Mouse (Mus musculus) lung, postnatal 10 days (tissue): ENCODE results near the gene Gltpd2.
"Not testable (repeated sequence)": the region's sequence is repeated elsewhere in the genome, so short reads cannot be mapped to it uniquely, and the experiment has no call there.

ENCODE experiments used
- DNase-seq: peaks from one replicate; pipeline ENCODE4 v3.0.0; 2021

The Gltpd2 gene

DNA sequence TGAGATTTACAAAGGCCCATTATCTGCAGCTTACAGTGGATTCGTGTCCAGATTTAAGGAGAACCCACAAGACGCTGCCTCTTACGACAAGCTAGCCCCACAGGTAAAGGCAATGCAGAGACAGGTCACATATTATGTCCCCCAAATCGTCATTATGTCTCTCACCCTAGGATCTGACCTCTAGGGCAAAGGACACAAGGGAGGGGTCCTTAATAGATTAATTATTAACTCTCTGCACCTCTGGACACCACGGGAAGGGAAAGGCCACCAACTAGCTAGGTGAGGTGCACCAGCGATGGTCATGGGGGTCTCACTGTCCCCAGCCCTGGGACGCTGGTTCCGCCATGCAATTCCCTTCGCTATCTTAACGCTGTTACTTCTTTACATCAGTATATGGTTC, at the start of gene Gltpd2:
Gene Gltpd2 (plus strand): TSS at position 274 of the 400 bp plus-strand sequence.
- DNase-seq = no peak

DNA sequence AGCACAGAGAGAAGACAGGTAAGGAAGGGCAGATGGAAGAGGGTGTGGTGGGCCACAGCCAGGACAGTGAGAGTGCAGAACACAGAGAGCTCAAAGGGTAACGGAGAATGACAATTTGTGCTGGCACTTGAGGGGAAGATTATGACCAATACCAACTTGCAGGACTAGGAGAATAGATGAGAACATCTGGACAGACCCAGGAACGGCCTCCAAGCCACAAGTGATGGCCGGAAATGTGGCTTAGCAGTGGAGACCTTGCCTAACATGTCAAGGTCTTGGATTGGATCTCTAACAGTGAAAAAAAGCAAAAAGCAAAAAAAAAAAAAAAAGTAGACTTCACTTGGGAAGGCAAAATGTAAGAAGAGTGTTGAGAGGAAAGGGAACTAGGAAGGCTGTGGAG, 49.2 kb upstream of the Gltpd2 start:
- no peak for DNase-seq

DNA sequence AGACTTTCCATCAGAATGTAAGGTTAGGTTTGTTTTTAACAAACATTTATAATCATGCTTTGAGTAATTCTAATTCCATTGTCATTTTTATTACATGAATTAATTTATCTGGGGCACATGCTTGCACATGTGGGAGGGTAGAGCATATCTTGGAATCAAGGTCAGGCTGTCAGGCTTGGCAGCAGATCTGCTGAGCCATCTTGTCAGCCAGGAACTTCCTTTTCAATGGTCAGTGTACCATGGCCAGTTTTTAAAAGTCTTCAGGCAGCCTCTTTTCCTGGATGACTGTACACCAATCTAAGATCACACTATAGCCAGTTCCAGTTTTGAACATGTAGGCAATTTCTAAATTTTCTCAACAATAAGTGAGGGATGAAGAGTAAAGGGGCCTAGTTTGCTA, 46.3 kb upstream of the Gltpd2 start:
- DNase-seq = no peak

DNA sequence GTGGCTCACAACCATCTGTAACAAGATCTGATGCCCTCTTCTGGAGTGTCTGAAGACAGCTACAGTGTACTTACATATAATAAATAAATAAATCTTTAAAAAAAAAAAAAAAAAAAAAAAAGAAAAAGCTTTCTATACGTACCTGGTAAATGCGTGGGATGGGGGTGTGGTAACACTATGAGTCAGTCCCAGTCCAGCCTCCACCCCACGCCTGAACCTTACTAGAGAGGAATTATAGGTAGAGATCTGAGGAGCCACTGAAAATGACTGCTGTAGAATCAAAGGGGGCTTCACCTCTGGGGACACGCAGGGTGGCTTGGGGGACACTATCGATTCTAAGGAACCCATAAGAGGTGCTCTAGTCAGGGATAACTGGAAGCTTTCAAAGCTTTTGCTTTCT, 45.7 kb upstream of the Gltpd2 start:
- DNase-seq = not testable (repeated sequence)

DNA sequence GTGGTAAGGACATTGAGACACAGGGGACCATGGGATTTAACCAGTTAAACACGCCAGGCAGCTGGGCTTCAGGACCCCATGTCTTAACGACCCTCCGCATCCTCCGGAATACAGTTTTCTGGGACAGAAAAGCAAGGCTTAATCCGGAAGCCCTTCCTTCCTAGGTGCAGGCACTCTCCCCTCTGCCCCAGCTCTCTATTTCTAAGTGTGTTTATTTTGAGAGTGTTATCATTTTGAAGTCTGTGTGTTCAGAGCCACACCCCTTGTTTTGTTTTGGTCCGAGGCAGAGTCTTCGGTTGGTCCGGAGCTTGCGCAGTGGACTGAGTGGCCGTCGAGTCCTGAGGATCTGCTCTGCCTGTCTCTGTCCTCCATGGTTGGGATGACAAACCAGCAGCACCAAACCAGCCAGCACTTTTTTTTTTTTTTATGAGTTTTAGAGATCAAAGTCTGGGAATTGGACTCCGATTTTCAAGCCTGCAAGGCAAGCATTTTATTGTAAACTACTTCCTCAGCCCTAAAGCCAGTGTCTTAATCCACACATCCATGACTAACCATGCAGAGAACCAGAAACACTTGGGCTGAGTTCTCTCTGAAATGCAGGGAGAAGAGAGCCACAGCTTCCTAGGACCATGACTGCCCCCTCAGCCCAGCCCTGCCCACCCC, 44.0 kb upstream of the Gltpd2 start:
- peak; percentile 21 for DNase-seq

DNA sequence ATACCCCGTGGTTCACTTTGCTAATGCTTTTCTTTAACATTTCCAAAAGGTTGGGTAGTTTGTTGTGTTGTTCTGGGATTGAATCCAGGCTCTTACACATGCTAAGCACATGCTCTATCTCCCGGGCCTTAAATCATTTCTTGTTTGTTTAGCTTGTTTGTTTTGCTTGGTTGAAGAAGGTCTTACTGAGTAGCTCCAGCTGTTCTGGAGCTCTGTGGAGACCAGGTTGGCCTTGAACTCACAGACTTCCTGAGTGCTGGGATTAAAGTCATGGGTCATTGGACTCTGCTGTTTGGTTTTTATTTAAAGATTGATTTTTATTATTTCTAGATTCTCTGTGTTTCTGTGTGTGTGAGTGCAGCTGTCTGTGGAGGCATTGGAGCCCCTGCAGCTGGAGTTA, 33.5 kb upstream of the Gltpd2 start:
- DNase-seq = no peak

DNA sequence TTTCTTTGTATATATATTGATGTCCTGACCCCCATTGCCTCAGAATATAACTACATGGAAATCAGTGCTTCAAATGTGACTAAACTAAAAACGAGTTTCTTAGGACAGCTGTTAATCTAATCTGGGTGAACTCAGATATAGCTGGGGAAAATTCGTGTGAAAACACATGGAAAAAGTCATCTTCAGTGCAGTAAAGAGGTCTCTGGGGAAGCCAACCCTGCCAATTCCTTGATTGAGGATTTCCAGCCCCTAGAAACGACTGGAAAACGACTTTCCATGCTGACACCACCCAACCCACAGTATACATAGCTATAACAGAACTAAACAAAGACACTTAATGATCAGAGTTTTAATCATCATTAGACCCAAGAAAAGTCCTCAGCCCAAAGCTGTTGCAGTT, 31.2 kb upstream of the Gltpd2 start:
- no peak for DNase-seq

DNA sequence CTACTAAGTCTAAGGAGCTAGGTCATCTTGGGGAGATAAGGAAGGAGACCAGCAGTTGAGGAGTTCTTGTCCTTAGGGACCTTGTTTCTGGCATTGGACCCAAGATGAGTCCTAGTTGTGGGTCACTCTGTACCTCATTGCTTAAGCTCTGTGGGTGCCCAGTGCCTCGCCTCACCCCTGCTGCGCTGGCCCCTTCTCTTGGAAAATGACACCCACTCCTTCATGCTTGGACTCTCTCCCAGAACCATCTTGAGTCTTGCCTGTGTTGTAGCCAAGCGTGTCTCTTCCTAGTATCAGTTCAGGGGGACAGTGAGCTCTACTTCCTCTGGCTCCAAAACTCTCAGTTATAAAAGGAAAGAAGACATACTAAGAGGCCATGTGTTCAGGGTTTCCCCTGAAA, 29.9 kb upstream of the Gltpd2 start:
- DNase-seq = peak; percentile 39

DNA sequence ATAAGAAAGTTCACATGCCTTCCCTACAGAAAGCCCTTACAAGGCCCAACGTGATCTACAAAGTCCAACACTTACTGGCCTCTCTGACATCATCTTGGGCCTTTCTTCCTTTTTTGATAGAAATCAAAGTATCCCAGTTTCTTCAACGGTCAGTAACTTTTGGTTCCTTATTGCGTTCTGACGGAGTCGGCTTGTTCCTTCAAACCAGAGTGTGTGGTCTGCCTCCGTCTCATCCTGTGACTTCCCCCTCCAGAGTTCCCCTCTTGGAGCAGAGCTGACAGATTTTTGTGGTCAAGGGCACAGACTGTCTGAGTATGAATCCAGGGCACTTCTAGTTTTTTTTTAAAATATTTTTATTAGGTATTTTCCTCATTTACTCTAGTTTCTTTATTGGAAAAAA, 29.3 kb upstream of the Gltpd2 start:
- no peak for DNase-seq

DNA sequence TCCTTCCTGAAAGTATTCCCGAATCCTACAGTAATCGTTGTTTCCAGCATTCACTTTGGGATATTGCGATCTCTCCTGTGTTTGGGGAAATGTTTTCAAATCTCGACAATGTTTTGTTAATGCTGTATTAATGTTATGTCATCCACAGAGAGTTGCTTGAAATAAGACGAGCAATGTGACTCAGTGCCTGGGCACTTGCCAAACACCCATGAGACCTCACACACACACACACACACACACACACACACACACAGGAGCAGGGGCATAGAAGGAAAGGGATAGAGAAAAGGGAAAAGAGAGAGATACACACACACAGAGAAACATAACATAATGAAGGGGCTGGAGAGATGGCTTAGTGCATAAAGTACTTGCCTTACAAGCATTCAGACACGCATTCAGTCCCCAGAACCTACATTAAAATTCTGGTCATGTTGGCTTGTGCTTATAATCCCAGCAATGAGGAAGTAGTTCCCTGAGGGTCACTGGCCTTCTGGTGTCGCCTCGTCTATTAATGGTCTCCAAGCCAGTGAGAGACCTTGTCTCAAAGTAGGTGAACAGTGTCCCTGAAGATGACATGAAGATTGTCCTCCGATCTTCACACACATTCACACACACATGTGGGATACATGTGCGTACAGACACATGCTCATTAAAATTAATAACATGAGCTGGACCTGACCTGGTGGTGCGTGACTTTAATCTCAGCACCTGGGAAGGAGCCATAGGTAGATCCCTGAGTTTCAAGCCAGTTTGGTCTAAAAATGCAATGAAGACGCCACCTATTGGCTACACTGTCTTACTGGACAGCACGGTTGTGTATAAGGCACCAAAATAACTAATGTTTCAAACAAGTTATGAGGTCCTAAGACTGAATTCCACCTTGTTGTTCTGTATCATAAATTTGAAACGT, 19.2 kb upstream of the Gltpd2 start:
- DNase-seq = peak; percentile 52

DNA sequence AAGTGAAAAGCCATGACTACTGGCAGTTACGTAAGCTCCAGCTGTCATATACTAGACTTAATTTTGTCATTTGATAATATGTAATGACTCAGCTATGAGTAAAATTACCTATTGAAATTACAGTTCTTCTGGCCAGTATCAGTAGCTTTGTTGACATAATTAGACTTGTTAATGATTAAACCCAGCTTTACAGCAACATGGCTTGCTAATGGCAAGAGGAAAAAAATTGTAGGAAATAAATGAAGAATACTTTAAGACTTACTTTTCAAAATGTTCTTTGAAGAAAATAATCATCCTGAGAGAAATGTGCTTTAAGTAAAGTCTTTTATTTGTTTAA, 18.6 kb upstream of the Gltpd2 start:
- no peak for DNase-seq

DNA sequence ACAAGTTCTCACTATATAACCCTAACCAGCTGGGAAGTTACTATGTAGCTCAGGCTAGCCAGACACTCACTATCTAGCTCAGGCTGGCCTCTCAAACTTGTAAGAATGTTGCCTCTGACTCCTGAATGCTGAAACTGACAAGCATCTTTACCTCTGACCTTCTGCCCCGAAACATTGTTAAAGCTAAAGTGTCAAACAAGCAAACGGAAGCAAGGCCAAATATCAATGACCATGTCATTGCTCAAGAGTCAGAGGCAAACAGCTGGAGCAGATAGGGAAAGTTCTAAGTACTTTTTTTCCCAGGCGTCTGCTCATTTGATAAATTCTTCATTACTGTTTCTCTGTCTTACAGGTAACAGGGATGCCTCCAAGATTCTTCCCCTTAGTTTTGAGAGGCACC, 17.0 kb upstream of the Gltpd2 start:
- DNase-seq = no peak

DNA sequence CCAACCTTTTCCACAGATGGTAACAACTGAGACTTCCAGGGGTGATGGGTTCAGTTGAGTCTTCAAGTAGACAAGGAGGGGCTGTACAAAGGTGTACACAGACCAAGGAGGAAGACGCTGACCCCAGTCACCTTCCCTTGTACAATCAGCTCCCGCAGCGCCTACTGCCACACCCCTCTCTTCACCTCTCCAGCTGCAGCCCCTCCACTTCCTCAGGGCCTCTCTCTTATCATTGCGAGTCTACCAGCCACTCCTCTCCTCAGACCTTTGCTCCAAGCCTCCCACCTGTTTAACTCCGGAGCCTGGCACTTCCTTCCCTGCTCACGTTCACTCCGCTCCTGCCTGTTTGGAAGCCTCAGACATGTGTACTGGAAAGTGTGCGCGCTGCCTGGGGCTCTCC, 14.0 kb upstream of the Gltpd2 start, which contains the start of gene Tm4sf5:
Gene Tm4sf5 (plus strand): TSS at position 275 of the 400 bp plus-strand sequence.
- DNase-seq = no peak

DNA sequence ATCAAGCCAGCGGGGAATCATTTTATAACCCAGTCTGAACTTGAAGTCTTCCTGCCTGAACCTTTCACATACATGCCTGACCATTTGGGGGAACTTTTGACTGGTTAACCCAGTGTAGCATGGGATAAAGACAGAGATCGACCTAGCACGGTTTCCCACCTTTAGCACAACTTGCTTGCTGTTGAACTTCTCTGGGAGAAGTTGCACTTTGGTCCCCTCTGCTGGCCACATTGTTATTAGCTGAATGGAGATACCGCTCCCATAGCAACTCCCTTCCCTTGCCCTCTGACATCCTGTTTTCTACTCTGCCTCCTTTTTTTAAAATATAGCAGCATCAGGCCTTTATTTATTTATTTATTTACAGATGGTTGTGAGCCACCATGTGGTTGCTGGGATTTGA, 12.6 kb upstream of the Gltpd2 start:
- DNase-seq = peak; percentile 91

DNA sequence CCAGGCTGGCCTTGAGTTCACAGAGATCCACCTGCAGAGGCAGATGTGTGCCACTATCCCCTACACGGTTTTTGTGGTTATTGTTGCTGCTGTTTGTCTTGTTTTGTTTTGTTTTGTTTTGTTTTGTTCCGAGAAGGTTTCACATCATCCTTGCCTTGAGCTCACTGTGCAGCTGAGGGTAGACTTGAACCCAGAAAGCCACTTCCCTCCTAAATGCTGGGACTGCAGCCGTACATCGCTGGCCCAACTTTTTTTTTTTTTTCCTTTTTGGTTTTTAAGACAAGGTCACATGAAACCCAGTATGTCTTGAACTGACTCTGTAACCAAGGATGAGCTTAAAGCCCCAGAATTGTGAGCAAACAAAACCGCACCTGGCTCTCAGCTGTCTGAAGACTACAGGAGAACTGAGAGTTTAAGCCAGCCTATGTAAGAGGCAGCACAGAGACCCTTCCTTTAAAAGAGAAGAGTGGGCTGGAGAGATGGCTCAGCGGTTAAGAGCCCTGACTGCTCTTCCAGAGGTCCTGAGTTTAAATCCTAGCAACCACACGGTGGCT, 12.0 kb upstream of the Gltpd2 start:
- no peak for DNase-seq

DNA sequence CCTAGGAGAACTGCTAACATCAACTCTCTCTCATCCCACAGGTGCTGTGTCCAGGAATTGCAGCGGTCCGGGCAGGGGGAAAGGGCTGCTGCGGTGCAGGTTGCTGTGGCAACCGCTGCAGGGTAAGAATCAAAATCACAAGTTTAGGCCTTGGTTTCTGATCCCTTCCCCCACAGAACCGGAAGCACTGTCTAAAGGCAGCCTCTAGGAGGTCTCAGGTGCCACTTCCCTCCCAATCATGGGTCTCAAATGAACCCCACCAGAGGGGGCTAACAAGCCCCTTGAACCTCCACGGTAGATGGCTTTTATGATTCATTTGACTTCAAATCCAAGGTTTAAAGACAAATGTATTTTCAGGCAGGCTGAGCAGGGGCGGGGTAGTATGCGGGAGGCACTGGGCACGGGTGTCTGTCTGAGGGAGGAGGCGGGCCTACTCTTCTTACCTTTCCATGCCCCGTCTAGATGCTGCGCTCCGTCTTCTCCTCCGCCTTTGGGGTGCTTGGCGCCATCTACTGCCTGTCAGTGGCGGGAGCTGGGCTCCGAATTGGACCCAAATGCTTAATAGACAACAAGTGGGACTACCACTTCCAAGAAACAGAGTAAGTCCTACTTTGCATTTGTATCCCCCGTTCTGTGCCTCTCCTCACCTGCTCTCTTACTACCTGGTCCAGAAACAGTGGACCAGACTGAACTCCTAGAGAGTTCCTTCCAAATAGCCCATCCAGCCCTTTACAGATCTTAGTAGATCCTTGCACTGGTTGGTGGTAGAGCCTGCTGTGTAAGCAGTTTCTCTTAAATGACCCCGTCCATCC, 9.0 kb upstream of the Gltpd2 start:
- peak; percentile 59 for DNase-seq

DNA sequence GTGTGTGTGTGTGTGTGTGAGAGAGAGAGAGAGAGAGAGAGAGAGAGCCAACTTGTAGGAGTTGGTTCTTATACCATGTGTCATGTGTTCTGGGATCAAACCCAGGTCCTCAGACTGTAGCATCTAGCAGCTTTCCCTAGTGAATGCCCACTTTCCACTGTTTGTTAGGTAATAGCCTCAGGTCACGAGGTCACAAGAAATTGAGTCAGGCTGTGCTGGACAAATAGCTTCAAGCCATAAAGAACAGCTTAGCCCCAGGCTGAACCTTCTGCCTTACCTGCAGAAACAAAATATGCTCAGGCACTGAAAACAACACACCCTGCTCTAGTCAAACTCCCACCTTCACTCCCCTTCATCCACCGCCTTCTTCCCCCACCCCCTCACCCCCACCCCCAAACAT, 7.8 kb upstream of the Gltpd2 start:
- DNase-seq = no peak

DNA sequence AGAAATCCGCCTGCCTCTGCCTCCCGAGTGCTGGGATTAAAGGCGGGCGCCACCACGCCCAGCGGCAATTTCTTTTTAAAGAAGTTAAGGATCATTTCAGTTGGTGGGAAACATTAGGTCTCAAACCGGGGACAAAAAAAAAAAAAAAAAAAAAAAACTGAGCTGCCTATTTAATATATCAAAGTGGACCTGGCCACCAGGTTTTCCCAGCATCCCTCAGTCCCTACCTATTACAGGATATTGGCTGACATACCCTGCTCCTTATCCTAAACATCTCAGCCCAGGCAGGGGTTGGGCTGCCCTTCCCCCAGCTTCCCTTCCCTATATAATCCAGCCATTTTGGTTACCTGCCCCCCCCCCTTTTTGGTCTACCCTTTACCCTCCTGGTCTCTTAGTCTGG, 7.2 kb upstream of the Gltpd2 start:
- no peak for DNase-seq

DNA sequence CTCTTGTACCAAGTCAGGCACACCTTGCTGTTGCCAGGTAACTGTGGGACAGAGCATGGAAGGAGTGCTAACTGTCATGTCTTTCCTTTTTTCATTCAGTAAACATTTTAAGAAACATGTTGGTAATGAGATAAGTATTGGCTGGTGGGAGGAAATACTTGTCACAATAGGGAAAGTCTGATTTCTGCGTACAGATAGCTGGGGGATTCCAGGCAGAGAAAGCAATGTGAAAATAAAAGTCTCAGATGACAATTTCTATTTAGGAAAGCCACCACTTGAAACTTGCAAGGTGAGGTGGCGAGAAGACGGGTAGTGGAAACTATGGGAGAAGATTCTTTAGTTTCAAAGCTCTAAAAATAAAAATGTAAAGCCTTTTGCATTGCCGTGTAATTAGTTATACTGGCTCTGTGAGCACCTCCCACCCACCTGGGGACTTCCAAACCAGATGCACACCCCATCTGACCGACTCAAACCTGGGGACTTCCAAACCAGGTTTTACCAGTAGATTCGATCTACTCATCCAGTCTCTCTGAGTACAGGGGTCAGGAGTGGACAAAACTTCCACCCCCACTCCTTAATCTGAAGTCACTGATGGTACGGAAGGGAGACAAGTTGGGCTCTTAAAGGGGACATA, 6.2 kb upstream of the Gltpd2 start:
- no peak for DNase-seq

DNA sequence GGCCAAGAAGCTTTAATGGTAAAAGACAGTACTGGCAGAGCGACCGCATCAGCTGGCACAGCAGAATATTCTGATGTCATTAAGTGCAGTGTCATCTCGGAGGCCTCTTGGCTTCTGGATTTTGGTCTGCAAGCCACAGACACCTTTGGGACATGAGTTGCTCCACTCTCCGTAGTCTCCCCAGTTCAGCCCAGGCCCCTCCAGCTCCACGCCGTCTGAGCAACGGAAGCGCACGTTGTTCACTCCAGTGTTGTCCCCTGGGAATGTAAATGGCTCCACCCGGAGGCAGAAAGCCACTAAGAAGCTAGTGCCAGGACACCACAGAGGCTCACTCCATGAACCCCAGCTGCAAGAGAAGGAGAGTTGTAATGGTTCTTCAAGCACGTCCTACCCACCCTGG, 5.5 kb upstream of the Gltpd2 start:
- DNase-seq = peak; percentile 47

DNA sequence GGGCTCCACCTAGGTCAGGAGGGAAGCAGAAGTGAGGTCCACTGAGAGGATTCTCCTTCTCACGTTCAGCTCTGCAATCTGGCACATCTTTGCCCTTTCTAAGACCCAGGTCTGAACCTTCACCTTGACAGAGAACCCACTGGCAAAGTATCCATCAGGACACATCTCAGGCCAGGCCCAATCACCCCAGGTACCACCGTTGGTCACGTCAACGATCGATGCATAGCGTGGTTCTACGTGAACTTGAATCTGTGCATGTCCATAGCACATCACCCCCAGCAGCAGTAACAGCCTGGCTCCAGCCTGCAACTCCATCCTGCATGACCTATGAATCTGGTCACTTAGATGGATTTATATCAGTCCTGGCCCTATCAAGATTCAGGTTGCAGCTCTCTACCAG, 4.7 kb upstream of the Gltpd2 start, which contains the start of gene Vmo1:
Gene Vmo1 (minus strand): TSS at position 329 of the 400 bp plus-strand sequence.
- no peak for DNase-seq

DNA sequence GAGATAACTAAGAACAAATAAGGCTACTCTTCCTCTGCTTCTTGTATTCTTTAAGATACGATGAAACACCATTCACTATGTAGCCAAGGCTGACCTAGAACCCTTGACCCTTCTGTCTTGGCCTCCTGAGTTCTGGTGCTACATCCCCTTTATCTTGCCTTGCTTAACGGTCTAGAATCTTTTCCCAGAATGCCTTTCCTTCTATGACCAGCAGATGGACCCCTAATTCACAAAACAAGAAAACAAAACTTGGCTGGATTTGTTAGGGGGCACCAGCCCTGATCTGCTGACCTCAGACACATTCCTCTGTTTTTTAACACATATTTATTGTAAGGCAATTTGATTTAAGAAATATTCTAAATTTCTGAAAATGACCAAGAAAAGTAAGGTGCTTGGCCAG, 2.6 kb upstream of the Gltpd2 start:
- peak; percentile 74 for DNase-seq

DNA sequence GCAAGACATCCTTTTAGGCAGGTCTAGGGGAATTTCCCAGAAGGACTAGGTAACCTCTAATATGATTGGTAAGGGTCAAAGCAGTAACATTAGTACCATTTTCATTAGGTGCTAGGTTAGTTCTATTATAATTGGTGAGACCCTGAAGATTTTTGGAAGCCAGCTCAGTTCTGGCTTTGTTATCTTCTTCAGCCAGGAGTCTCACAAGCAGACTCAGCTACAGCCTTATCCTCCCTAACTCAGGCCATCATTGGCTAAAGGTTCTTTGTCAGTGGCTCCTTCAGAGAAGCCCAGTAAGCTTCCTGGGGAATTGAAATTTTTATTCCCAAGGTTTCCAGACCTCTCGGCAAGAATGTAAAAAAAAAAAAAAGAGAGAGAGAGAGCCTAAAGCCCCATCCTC, 560 bp upstream of the Gltpd2 start:
- DNase-seq = no peak
